Mouse (Mus musculus): ENCODE measurements at regions not wholly inside any gene's neighbourhood (a gene's known extent, or its start where the extent isn't known, plus 50 kb on each side); places are given as distances from the start of the nearest gene placed in this dataset.

- no peak for DNase-seq
These were observed 58.6 kb upstream of the Ppara start for GRCm38 (mm10) chr15:85676156-85676555.

GRCm38 (mm10) chr15:85676871-85677270, 57.9 kb upstream of the Ppara start:
- no peak for DNase-seq

- no peak for DNase-seq
These were observed 57.4 kb upstream of the Ppara start for GRCm38 (mm10) chr15:85677381-85677780.

GRCm38 (mm10) chr15:85677855-85678254, 56.9 kb upstream of the Ppara start:
- peak; percentile 80 for DNase-seq

- no peak for DNase-seq
These were observed 56.4 kb upstream of the Ppara start for GRCm38 (mm10) chr15:85678351-85678895.

- no peak for DNase-seq
These were observed 55.6 kb upstream of the Ppara start for GRCm38 (mm10) chr15:85678981-85679708.

- DNase-seq = no peak
These were observed 54.8 kb upstream of the Ppara start for GRCm38 (mm10) chr15:85679864-85680428.

GRCm38 (mm10) chr15:85680460-85681224, 54.1 kb upstream of the Ppara start:
- no peak for DNase-seq

- no peak for DNase-seq
These were observed 52.7 kb upstream of the Ppara start for GRCm38 (mm10) chr15:85682116-85682515.

GRCm38 (mm10) chr15:85682780-85683179, 52.0 kb upstream of the Ppara start:
- DNase-seq = no peak

GRCm38 (mm10) chr15:85683271-85683670, 51.5 kb upstream of the Ppara start:
- no peak for DNase-seq

GRCm38 (mm10) chr15:85683716-85684115, 51.1 kb upstream of the Ppara start:
- no peak for DNase-seq

- peak; percentile 41 for DNase-seq
These were observed 50.5 kb upstream of the Ppara start for GRCm38 (mm10) chr15:85684164-85684708.

GRCm38 (mm10) chr15:85684875-85685274, 49.9 kb upstream of the Ppara start:
- no peak for DNase-seq

Measured in cerebellum, adult 8-10 months (tissue).